Mouse (Mus musculus) liver, embryonic 16.5 days (tissue): ENCODE measurements around the gene Ssr4. TPM values are rescaled to one million over a fixed set of nuclear protein-coding genes. Genes with fewer than 3 reads are reported as not detected.
A peak's percentile ranks its signal among the peaks of the same experiment; 100 is the strongest.

Source experiments
- ATAC-seq: fragments of 200-750 bp; cut with Nextera tagmentation; 2 replicates; pipeline ENCODE4 v1.8.0; 2017; ENCODE audit warnings: low read depth, mild to moderate bottlenecking, moderate number of reproducible peaks, moderate library complexity
- H3K27ac ChIP-seq: fragments of 300-500 bp; sonication (generic); 2 replicates; pipeline ENCODE4 v1.5.1; 2014; ENCODE audit warnings: mild to moderate bottlenecking, low read length
- H3K27me3 ChIP-seq: fragments of 300-500 bp; sonication (generic); 2 replicates; pipeline ENCODE4 v1.6.1; 2014; ENCODE audit warnings: low read depth, low read length, mixed read lengths; ENCODE audit not compliant: control insufficient read depth, insufficient read depth
- H3K36me3 ChIP-seq: fragments of 300-500 bp; sonication (generic); 2 replicates; pipeline ENCODE4 v1.6.1; 2014; ENCODE audit warnings: mild to moderate bottlenecking; ENCODE audit not compliant: control insufficient read depth, insufficient read depth
- H3K4me1 ChIP-seq: fragments of 300-500 bp; sonication (generic); 2 replicates; pipeline ENCODE4 v1.6.1; 2014; ENCODE audit warnings: low read depth, low read length, mixed read lengths; ENCODE audit not compliant: control insufficient read depth
- H3K4me2 ChIP-seq: fragments of 300-500 bp; sonication (generic); 2 replicates; pipeline ENCODE4 v1.6.1; 2014; ENCODE audit warnings: low read depth, low read length, mixed read lengths
- H3K4me3 ChIP-seq: fragments of 300-500 bp; sonication (generic); 2 replicates; pipeline ENCODE4 v1.5.1; 2014; ENCODE audit warnings: low read depth, mild to moderate bottlenecking, low read length
- H3K9ac ChIP-seq: fragments of 300-500 bp; sonication (generic); 2 replicates; pipeline ENCODE4 v1.6.1; 2014; ENCODE audit warnings: low read depth, low read length
- H3K9me3 ChIP-seq: fragments of 300-500 bp; sonication (generic); replicated peaks from 2 replicates; pipeline ENCODE4 v1.6.1; 2016; ENCODE audit warnings: low read length; ENCODE audit not compliant: control insufficient read depth
- WGBS: fragments of 180-500 bp; shearing (Covaris S2); extraction: QIAGEN DNeasy Blood & Tissue Kit; methylation state at CpG from one replicate; pipeline ENCODE4 v1.1.7; 2014; ENCODE audit not compliant: insufficient replicate concordance; 5-methylcytosine and 5-hydroxymethylcytosine counted together
- polyA plus RNA-seq: library from polyadenylated mRNA; unstranded; fragments of >200 nt; fragmentation: Nextera tagmentation; extraction: Ambion mirVana; gene quantifications from 2 replicates; pipeline ENCODE4 v1.2.1, GENCODE M21; 2015

Ssr4 gene
- polyA plus RNA-seq, 1 experiment from 2014 or later: 158 TPM

DNA sequence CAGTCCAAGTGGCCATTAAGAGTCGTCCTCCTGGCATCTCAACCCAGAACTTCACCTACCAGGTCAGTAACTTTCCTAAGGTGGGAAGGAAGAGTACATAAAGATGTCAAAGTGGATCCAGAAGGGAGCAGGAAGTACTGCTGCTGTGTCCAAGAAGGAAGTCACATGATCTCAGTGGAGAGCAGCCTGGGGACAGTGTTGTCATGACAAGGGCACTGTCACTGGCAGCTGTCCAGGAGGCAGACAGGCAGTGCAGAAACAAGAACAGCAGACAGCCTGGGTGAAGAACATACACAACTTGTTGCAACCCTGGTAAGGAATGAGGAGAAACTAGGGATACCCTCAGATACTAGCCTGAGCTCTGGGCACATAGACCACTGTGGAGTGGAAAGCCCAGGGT lies 21.5 kb upstream of the Ssr4 start:
- H3K4me2 ChIP-seq: no peak overlapping the region

DNA sequence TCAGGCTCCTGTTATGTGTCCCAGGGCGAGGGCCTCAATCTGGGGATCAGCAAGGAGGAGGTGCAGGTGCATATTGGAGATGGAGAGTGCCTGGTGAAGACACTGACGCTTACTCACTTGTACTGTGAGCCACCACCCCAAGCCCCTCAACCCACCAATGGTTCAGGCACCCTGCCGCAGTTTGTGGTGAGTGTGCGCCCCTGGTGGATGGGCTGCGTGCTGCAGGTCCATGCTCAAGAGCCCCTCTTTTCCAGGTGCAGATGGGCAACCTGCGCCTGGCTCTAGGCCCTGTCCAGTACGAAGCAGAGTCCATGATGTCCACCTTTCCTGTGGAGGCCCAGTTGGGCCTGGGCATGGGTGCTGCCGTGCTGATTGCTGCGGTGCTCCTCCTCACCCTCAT lies 19.6 kb upstream of the Ssr4 start:
- H3K4me3 ChIP-seq: no peak overlapping the region
- ATAC-seq: no peak

More for the DNA sequence above, 21.5 kb upstream of the Ssr4 start:
- Histone ChIP-seq H3K4me1 (no peaks in the 10 kb centered on the region), H3K27me3 (no peaks in the 10 kb centered on the region), H3K36me3 (no peaks in the 10 kb centered on the region), H3K27ac (no peak overlapping the region), H3K9ac (no peak overlapping the region), H3K4me3 (no peak overlapping the region), H3K9me3 (no peaks in the 10 kb centered on the region)
- ATAC-seq: peak; percentile 70
- WGBS: 32% methylated on average over 1 of the region's 1 CpGs

DNA sequence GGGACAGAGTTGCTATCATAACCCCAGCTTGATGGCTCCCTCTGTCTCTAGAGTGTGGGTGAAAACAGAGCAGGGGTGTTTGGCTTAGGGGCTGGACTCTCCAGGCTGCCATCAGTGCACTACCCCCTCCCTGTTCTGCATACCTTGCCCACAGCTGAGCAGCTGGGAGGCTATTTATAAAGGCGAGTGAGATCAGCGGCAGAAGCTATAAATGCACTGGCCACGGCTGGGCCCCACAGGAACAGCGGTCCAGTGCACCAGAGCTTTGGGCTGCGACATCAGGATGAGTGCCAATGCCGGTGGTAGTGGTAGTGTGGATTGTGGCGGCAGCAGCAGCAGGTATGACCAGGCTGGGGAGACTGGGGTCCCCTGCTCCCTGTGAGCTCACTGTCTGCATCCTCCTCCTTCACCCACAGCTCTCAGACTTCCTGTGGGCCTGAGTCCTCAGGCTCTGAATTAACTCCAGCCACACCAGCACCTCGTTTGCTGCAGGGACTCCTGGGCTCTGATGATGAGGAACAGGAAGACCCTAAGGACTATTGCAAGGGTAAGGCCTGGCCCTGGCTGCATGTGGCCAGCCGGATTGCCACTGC lies 12.6 kb upstream of the Ssr4 start, which contains the start of gene Srpk3:
Gene Srpk3 (plus strand): TSS at position 238 of the 593 bp plus-strand sequence.
- no peak within 1 kb of the TSS for H3K9ac ChIP-seq
- H3K4me3 ChIP-seq: no peak within 1 kb of the TSS
- peaks cover 2% of the 10 kb centered on the region; the same call in 1 of the 2 replicates for H3K27me3 ChIP-seq
- H3K4me2 ChIP-seq: no peak within 1 kb of the TSS
- peaks cover under 1% of the 10 kb centered on the region; the same call in 1 of the 2 replicates for H3K36me3 ChIP-seq
- H3K9me3 ChIP-seq: no peaks in the 10 kb centered on the region
- no peak within 1 kb of the TSS for H3K27ac ChIP-seq
- no peak for ATAC-seq
- no peaks in the 10 kb centered on the region for H3K4me1 ChIP-seq
- 41% methylated on average over 9 of the region's 9 CpGs for WGBS

More for the DNA sequence above, 19.6 kb upstream of the Ssr4 start:
- no peaks in the 10 kb centered on the region for H3K4me1 ChIP-seq
- no peaks in the 10 kb centered on the region for H3K27me3 ChIP-seq
- no peaks in the 10 kb centered on the region for H3K9me3 ChIP-seq
- H3K27ac ChIP-seq: no peak overlapping the region
- WGBS: 53% methylated on average over 9 of the region's 9 CpGs
- H3K4me2 ChIP-seq: no peak overlapping the region
- no peaks in the 10 kb centered on the region for H3K36me3 ChIP-seq
- no peak overlapping the region for H3K9ac ChIP-seq

DNA sequence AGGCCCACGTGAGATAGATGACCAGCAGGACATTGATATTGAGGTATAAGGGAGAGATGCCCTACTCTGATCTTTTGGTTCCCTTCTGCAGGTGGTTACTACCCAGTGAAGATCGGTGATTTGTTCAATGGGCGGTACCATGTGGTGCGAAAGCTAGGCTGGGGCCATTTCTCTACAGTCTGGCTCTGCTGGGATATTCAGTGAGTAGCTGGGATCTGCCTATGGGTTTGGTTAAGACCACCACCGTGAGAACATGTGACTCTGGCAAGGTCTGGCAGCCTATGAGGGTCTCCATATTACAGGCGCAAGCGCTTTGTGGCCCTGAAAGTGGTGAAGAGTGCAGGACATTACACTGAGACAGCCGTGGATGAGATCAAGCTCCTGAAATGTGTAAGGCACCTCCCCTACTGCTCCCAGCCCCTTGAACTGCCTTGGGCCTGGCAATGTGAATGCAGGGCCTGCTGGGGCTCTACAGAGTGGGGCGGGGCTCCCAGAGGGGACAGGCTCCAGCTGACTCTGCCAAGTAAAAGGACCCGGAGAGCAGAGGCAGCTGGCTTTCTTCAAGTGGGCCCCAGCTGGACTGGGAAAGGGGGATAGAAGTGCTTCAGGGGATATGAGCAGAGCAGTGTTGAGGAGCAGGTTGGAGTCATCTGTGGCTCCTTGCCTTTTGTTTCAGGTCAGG lies 11.9 kb upstream of the Ssr4 start:
- H3K36me3 ChIP-seq: peaks cover 8% of the 10 kb centered on the region; the same call in 1 of the 2 replicates
- H3K27ac ChIP-seq: no peak overlapping the region
- no peak overlapping the region for H3K4me2 ChIP-seq
- H3K4me1 ChIP-seq: no peaks in the 10 kb centered on the region
- H3K9me3 ChIP-seq: no peaks in the 10 kb centered on the region
- 70% methylated on average over 10 of the region's 10 CpGs for WGBS
- ATAC-seq: no peak
- H3K9ac ChIP-seq: no peak overlapping the region
- H3K4me3 ChIP-seq: no peak overlapping the region
- peaks cover 2% of the 10 kb centered on the region; the same call in 1 of the 2 replicates for H3K27me3 ChIP-seq

DNA sequence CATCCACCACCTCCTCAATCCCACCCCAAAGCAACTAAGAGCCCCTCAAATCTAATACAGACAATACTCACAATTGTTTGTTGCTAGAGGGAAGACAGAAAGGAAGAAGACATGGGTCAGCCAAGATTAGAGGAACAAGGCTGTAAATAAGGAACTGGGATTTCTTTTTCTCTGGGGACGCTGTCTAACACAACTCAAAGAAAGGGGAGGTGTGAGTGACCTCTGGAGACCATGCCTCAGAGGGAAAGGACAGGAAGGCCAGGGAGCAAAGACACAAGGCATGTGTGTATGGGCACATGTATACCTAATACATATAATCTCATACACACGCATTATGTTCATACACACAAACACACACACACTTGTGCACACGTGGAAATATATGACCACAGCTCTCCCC lies 4.6 kb upstream of the Ssr4 start:
- Histone ChIP-seq H3K27ac (no peak overlapping the region), H3K36me3 (peaks cover 14% of the 10 kb centered on the region), H3K27me3 (no peaks in the 10 kb centered on the region), H3K9ac (no peak overlapping the region), H3K4me1 (peaks cover 3% of the 10 kb centered on the region), H3K4me3 (no peak overlapping the region), H3K9me3 (no peaks in the 10 kb centered on the region), H3K4me2 (no peak overlapping the region)
- ATAC-seq: no peak
- WGBS: 76% methylated on average over 3 of the region's 3 CpGs

DNA sequence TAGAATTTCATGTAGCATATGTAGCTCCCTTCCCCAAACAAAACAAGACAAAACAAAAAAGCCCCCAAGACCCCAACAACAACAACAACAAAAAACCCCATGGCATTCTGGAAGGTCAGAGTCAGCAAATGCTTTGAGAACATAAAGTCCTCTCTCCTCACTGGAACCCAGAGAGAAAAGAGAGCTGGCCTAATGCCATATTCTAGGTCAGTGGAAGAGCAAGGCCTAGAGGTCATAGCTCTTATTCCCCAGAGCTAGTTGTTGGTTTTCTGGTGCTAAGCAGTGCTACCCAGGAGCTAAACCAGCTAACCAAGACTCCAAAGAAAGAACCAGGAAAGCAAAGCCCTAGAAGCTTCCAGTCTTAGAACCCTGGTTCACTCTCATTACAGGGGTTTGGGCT lies 1.2 kb upstream of the Ssr4 start:
- Histone ChIP-seq H3K4me2 (peak overlapping the region; percentile 69), H3K27ac (peak overlapping the region; percentile 90), H3K9ac (peak overlapping the region; percentile 80), H3K36me3 (peaks cover 1% of the 10 kb centered on the region), H3K4me1 (peaks cover 3% of the 10 kb centered on the region), H3K27me3 (no peaks in the 10 kb centered on the region), H3K9me3 (no peaks in the 10 kb centered on the region), H3K4me3 (peak overlapping the region; percentile 74)
- ATAC-seq: no peak

DNA sequence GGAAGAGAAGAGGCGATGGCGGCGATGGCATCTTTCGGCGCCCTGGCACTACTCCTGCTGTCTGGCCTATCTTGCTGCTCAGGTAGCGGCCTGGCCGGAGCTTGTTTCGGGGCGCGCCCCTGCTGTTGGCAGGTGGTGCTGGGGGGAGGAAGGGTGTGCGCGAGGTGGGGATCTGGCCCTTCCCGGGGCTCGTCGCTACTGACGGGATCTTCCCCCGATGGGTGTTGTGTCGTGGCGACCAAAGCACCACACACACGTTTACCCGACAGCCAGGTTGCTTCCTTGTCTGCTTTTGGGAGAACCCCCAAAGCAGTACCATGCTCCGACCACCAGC lies 364 bp downstream of the Ssr4 start:
- peak overlapping the region; percentile 69 for H3K4me2 ChIP-seq
- 22% methylated on average over 21 of the region's 22 CpGs for WGBS
- H3K36me3 ChIP-seq: no peaks in the 10 kb centered on the region; the same call in 1 of the 2 replicates
- peak overlapping the region; percentile 74 for H3K4me3 ChIP-seq
- peak; percentile 10 for ATAC-seq
- no peaks in the 10 kb centered on the region for H3K27me3 ChIP-seq
- peak overlapping the region; percentile 80 for H3K9ac ChIP-seq
- H3K9me3 ChIP-seq: no peaks in the 10 kb centered on the region
- peaks cover 3% of the 10 kb centered on the region for H3K4me1 ChIP-seq
- peak overlapping the region; percentile 90 for H3K27ac ChIP-seq

DNA sequence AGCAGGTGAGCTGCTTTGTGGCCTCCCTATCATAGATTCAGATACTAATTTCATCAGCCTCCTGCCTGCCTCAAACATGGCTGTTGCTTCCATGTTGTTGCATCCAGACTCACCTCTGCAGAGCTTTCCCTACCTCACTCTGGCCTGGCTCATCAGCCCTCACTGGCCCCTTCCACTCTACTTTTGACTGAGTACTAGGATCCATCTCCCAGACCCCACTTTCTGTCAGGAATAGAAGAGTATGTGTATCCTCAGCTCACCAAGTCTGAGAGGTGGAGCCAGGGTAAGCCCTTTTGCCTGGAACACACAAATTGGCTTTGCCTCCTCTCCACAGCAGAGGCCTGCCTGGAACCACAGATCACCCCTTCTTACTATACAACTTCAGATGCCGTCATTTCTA lies 1.7 kb downstream of the Ssr4 start:
- no peaks in the 10 kb centered on the region; the same call in 1 of the 2 replicates for H3K36me3 ChIP-seq
- peaks cover 3% of the 10 kb centered on the region for H3K4me1 ChIP-seq
- H3K9me3 ChIP-seq: no peaks in the 10 kb centered on the region
- no peaks in the 10 kb centered on the region for H3K27me3 ChIP-seq
- H3K4me2 ChIP-seq: peak overlapping the region; percentile 69
- 72% methylated on average over 1 of the region's 1 CpGs for WGBS
- H3K4me3 ChIP-seq: peak overlapping the region; percentile 74
- H3K27ac ChIP-seq: no peak overlapping the region
- no peak for ATAC-seq
- H3K9ac ChIP-seq: peak overlapping the region; percentile 80

DNA sequence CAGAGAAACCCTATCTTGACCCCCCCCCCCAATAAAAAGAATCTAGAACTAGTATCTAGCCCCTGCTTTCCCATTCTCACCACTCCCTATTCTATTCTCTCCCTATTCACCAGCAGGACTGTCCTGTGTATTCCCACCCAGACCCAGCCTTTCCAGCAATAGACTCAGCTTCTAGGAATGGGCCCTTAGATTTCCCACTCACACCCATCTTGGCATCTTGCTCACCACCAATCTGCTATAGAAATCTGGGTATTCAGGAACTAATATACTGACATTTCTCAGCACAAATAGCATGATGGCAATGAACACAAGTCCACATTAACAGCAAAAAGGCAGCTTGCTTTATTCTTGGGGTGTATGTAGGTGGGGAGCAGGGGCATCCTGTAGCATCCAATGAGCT lies 6.2 kb downstream of the Ssr4 start:
- Histone ChIP-seq H3K9me3 (no peaks in the 10 kb centered on the region), H3K4me2 (no peak overlapping the region), H3K9ac (no peak overlapping the region), H3K27ac (no peak overlapping the region), H3K4me3 (no peak overlapping the region), H3K4me1 (no peaks in the 10 kb centered on the region; the same call in none of the 2 replicates), H3K36me3 (no peaks in the 10 kb centered on the region; the same call in 1 of the 2 replicates), H3K27me3 (no peaks in the 10 kb centered on the region)
- ATAC-seq: no peak
